Mouse (Mus musculus) frontal cortex, postnatal 10 days (tissue): Measurements from ENCODE around the gene Agpat4.
"Not testable (repeated sequence)": the region's sequence is repeated elsewhere in the genome, so short reads cannot be mapped to it uniquely, and the experiment has no call there.

Experiments
- DNase-seq, 2 experiments: peaks; one replicate each; pipeline ENCODE4 v3.0.0; 2022; ENCODE audit warnings: low spot score in 2 of 2, mixed read lengths in 1 of 2

The Agpat4 gene

GRCm38 (mm10) chr17:12122262-12122661 lies 3.8 kb downstream of the Agpat4 start:
- not testable (repeated sequence) for DNase-seq

- no peak for DNase-seq
Observed at GRCm38 (mm10) chr17:12123168-12123567, 4.7 kb downstream of the Agpat4 start.

- no peak for DNase-seq
Observed at GRCm38 (mm10) chr17:12127056-12127455, 8.6 kb downstream of the Agpat4 start.

GRCm38 (mm10) chr17:12128976-12129375 lies 10.5 kb downstream of the Agpat4 start:
- no peak for DNase-seq

- DNase-seq: no peak
Observed at GRCm38 (mm10) chr17:12131171-12131570, 12.7 kb downstream of the Agpat4 start.

GRCm38 (mm10) chr17:12131581-12131980 lies 13.1 kb downstream of the Agpat4 start:
- no peak for DNase-seq

GRCm38 (mm10) chr17:12132904-12133303 lies 14.4 kb downstream of the Agpat4 start:
- no peak for DNase-seq

GRCm38 (mm10) chr17:12133985-12134384 lies 15.5 kb downstream of the Agpat4 start:
- DNase-seq: no peak

GRCm38 (mm10) chr17:12134975-12135633 lies 16.6 kb downstream of the Agpat4 start:
- no peak for DNase-seq

- DNase-seq: no peak
Observed at GRCm38 (mm10) chr17:12138355-12138754, 19.9 kb downstream of the Agpat4 start.

- DNase-seq: no peak
Observed at GRCm38 (mm10) chr17:12143948-12144364, 25.5 kb downstream of the Agpat4 start.

GRCm38 (mm10) chr17:12146132-12146681 lies 27.7 kb downstream of the Agpat4 start:
- peak in 1 of 2 experiments; percentile 29 for DNase-seq

- no peak for DNase-seq
Observed at GRCm38 (mm10) chr17:12147830-12148229, 29.3 kb downstream of the Agpat4 start.

GRCm38 (mm10) chr17:12149232-12149861 lies 30.8 kb downstream of the Agpat4 start:
- no peak for DNase-seq

GRCm38 (mm10) chr17:12150970-12151369 lies 32.5 kb downstream of the Agpat4 start:
- DNase-seq: no peak

- DNase-seq: no peak
Observed at GRCm38 (mm10) chr17:12154260-12154659, 35.8 kb downstream of the Agpat4 start.

- DNase-seq: no peak
Observed at GRCm38 (mm10) chr17:12155236-12155635, 36.7 kb downstream of the Agpat4 start.

GRCm38 (mm10) chr17:12155872-12156271 lies 37.4 kb downstream of the Agpat4 start:
- no peak for DNase-seq

GRCm38 (mm10) chr17:12156661-12157060 lies 38.2 kb downstream of the Agpat4 start:
- DNase-seq: no peak

GRCm38 (mm10) chr17:12157203-12157602 lies 38.7 kb downstream of the Agpat4 start:
- DNase-seq: no peak

- no peak for DNase-seq
Observed at GRCm38 (mm10) chr17:12159187-12160060, 40.9 kb downstream of the Agpat4 start.

GRCm38 (mm10) chr17:12160061-12160421 lies 41.5 kb downstream of the Agpat4 start:
- no peak for DNase-seq
